Mouse (Mus musculus): Measurements from ENCODE around the gene Kcnd1.

DNA sequence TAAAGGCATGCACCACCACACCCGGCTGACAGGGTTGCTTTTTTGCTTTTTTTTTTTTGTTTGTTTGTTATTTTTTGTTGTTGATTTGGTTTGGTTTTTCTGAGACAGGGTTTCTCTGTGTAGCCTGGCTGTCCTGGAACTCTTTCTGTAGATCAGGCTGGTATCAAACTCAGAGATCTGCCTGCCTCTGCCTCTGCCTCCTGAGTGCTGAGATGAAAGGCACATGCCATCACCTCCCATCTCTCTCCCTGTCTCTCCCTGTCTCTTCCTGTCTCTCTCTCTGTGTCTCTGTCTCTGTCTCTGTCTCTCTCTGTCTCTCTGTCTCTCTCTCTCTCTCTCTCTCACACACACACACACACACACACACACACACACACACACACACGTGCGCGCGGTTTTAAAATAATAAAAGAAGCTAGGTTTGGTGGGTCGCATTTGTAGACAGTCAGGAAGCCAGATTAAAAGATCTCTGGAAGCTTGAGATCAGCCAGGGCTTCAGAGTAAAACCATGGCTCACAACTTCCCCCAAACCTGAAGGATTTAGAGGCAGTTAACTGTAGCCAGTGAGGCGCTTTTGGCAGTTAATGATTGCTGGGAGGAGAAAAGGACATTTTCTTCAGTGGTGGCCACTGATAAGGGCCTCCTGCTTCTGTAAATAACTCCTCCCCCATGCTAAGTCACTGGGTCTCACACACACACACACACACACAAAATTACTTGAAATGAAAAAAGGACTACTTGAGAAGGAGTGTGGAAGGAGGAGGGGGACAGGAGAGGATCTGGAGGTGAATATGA lies 43.4 kb upstream of the Kcnd1 start:
- TF ChIP-seq CTCF (IDR thresholded peaks at IDR 0.05; ENCODE audit: low read depth) (no peak), EP300 (optimal IDR thresholded peaks at IDR 0.05) (no peak)
